Mouse (Mus musculus) limb, embryonic 13.5 days (tissue): ENCODE measurements around the gene Cep19. TPM values are rescaled to one million over a fixed set of nuclear protein-coding genes. Genes with fewer than 3 reads are reported as not detected.

Source experiments
- ATAC-seq: fragments of 200-750 bp; cut with Nextera tagmentation; 2 replicates; pipeline ENCODE4 v1.8.0; 2017; ENCODE audit warnings: low read depth, moderate number of reproducible peaks, moderate TSS enrichment; ENCODE audit not compliant: low FRiP score
- H3K27ac ChIP-seq: fragments of 300-500 bp; sonication (generic); 2 replicates; pipeline ENCODE4 v1.5.1; 2015; ENCODE audit warnings: inconsistent platforms, mild to moderate bottlenecking, moderate library complexity
- H3K27me3 ChIP-seq: fragments of 300-500 bp; sonication (generic); 2 replicates; pipeline ENCODE4 v1.6.1; 2015; ENCODE audit warnings: mild to moderate bottlenecking, inconsistent platforms
- H3K36me3 ChIP-seq: fragments of 300-500 bp; sonication (generic); 2 replicates; pipeline ENCODE4 v1.6.1; 2015; ENCODE audit warnings: inconsistent platforms, mild to moderate bottlenecking, moderate library complexity
- H3K4me1 ChIP-seq: fragments of 300-500 bp; sonication (generic); 2 replicates; pipeline ENCODE4 v1.6.1; 2015; ENCODE audit warnings: inconsistent platforms
- H3K4me2 ChIP-seq: fragments of 300-500 bp; sonication (generic); replicated peaks from 2 replicates; pipeline ENCODE4 v1.6.1; 2015; ENCODE audit warnings: inconsistent platforms, mild to moderate bottlenecking, moderate library complexity
- H3K4me3 ChIP-seq: fragments of 300-500 bp; sonication (generic); 2 replicates; pipeline ENCODE4 v1.5.1; 2015; ENCODE audit warnings: moderate library complexity, mild to moderate bottlenecking, inconsistent platforms
- H3K9ac ChIP-seq: fragments of 300-500 bp; sonication (generic); 2 replicates; pipeline ENCODE4 v1.6.1; 2015; ENCODE audit warnings: mild to moderate bottlenecking, inconsistent platforms
- H3K9me3 ChIP-seq: fragments of 300-500 bp; sonication (generic); 2 replicates; pipeline ENCODE4 v1.6.1; 2016; ENCODE audit warnings: inconsistent platforms
- WGBS: fragments of 180-500 bp; shearing (Covaris S2); methylation state at CpG from one replicate; pipeline ENCODE4 v1.1.7; 2015; 5-methylcytosine and 5-hydroxymethylcytosine counted together
- polyA plus RNA-seq: library from polyadenylated mRNA; unstranded; fragments of >200 nt; fragmentation: Nextera tagmentation; extraction: Ambion mirVana; gene quantifications from 2 replicates; pipeline ENCODE4 v1.2.1, GENCODE M21; 2015

Cep19 gene
- polyA plus RNA-seq, 1 experiment from 2014 or later, result 30.0 TPM

- no peak overlapping the region for H3K4me3 ChIP-seq
- H3K9ac ChIP-seq, result no peak overlapping the region
- H3K4me1 ChIP-seq, result no peaks in the 10 kb centered on the region
- H3K27ac ChIP-seq, result no peak overlapping the region
- no peaks in the 10 kb centered on the region for H3K9me3 ChIP-seq
- no peak for ATAC-seq
- H3K36me3 ChIP-seq, result peaks cover 33% of the 10 kb centered on the region
- H3K4me2 ChIP-seq, result no peak overlapping the region
- no peaks in the 10 kb centered on the region for H3K27me3 ChIP-seq
- WGBS, result 75% methylated on average over 15 of the region's 15 CpGs
Observed at GRCm38 (mm10) chr16:32110951-32111699, 11.5 kb downstream of the Cep19 start.

GRCm38 (mm10) chr16:32113541-32114218 lies 14.1 kb downstream of the Cep19 start:
- no peaks in the 10 kb centered on the region for H3K9me3 ChIP-seq
- H3K36me3 ChIP-seq, result peaks cover 16% of the 10 kb centered on the region; the same call in 1 of the 2 replicates
- H3K4me3 ChIP-seq, result no peak overlapping the region
- ATAC-seq, result no peak
- H3K4me1 ChIP-seq, result no peaks in the 10 kb centered on the region
- H3K27ac ChIP-seq, result no peak overlapping the region; the same call in 1 of the 2 replicates
- H3K27me3 ChIP-seq, result no peaks in the 10 kb centered on the region
- H3K9ac ChIP-seq, result no peak overlapping the region
- H3K4me2 ChIP-seq, result no peak overlapping the region
- 66% methylated on average over 23 of the region's 23 CpGs for WGBS

- H3K4me3 ChIP-seq, result no peak overlapping the region
- no peak for ATAC-seq
- no peak overlapping the region for H3K9ac ChIP-seq
- no peaks in the 10 kb centered on the region for H3K4me1 ChIP-seq
- no peaks in the 10 kb centered on the region for H3K27me3 ChIP-seq
- H3K36me3 ChIP-seq, result peaks cover 11% of the 10 kb centered on the region; the same call in 1 of the 2 replicates
- H3K4me2 ChIP-seq, result no peak overlapping the region
- H3K9me3 ChIP-seq, result no peaks in the 10 kb centered on the region
- WGBS, result 85% methylated on average over 10 of the region's 10 CpGs
- H3K27ac ChIP-seq, result no peak overlapping the region
Observed at GRCm38 (mm10) chr16:32114406-32114805, 14.8 kb downstream of the Cep19 start.

GRCm38 (mm10) chr16:32114968-32115695 lies 15.5 kb downstream of the Cep19 start:
- no peak overlapping the region for H3K27ac ChIP-seq
- no peaks in the 10 kb centered on the region for H3K4me1 ChIP-seq
- no peak overlapping the region for H3K9ac ChIP-seq
- H3K9me3 ChIP-seq, result no peaks in the 10 kb centered on the region
- H3K4me3 ChIP-seq, result no peak overlapping the region
- no peaks in the 10 kb centered on the region for H3K27me3 ChIP-seq
- 17% methylated on average over 15 of the region's 15 CpGs for WGBS
- ATAC-seq, result no peak
- H3K4me2 ChIP-seq, result peak overlapping the region; percentile 28; the same call in 1 of the 2 replicates
- peaks cover 8% of the 10 kb centered on the region; the same call in 1 of the 2 replicates for H3K36me3 ChIP-seq

- Histone ChIP-seq H3K27me3 (no peaks in the 10 kb centered on the region), H3K9me3 (no peaks in the 10 kb centered on the region), H3K4me1 (no peaks in the 10 kb centered on the region), H3K9ac (no peak overlapping the region), H3K27ac (no peak overlapping the region), H3K36me3 (peaks cover 1% of the 10 kb centered on the region; the same call in 1 of the 2 replicates), H3K4me2 (no peak overlapping the region), H3K4me3 (no peak overlapping the region)
- no peak for ATAC-seq
- 63% methylated on average over 6 of the region's 6 CpGs for WGBS
Observed at GRCm38 (mm10) chr16:32115781-32116180, 16.2 kb downstream of the Cep19 start.

GRCm38 (mm10) chr16:32116186-32116585 lies 16.6 kb downstream of the Cep19 start:
- Histone ChIP-seq H3K4me2 (no peak overlapping the region), H3K4me3 (no peak overlapping the region), H3K36me3 (no peaks in the 10 kb centered on the region), H3K27ac (no peak overlapping the region), H3K4me1 (no peaks in the 10 kb centered on the region), H3K9me3 (no peaks in the 10 kb centered on the region), H3K27me3 (no peaks in the 10 kb centered on the region), H3K9ac (no peak overlapping the region)
- ATAC-seq, result no peak
- WGBS, result 50% methylated on average over 5 of the region's 5 CpGs

- no peak for ATAC-seq
- WGBS, result 76% methylated on average over 3 of the region's 3 CpGs
- no peak overlapping the region for H3K4me3 ChIP-seq
- H3K27ac ChIP-seq, result no peak overlapping the region
- H3K27me3 ChIP-seq, result no peaks in the 10 kb centered on the region
- H3K9ac ChIP-seq, result no peak overlapping the region
- no peaks in the 10 kb centered on the region for H3K36me3 ChIP-seq
- no peaks in the 10 kb centered on the region for H3K9me3 ChIP-seq
- H3K4me1 ChIP-seq, result no peaks in the 10 kb centered on the region
- H3K4me2 ChIP-seq, result no peak overlapping the region
Observed at GRCm38 (mm10) chr16:32120454-32120853, 20.9 kb downstream of the Cep19 start.

GRCm38 (mm10) chr16:32124020-32124419 lies 24.4 kb downstream of the Cep19 start:
- WGBS, result 89% methylated on average over 7 of the region's 7 CpGs
- Histone ChIP-seq H3K36me3 (no peaks in the 10 kb centered on the region), H3K27ac (no peak overlapping the region)

GRCm38 (mm10) chr16:32124444-32125335 lies 25.1 kb downstream of the Cep19 start:
- no peak overlapping the region for H3K4me3 ChIP-seq
- no peaks in the 10 kb centered on the region for H3K36me3 ChIP-seq
- H3K4me2 ChIP-seq, result no peak overlapping the region
- WGBS, result 74% methylated on average over 17 of the region's 17 CpGs
- H3K4me1 ChIP-seq, result no peaks in the 10 kb centered on the region
- no peak overlapping the region for H3K27ac ChIP-seq
- H3K27me3 ChIP-seq, result no peaks in the 10 kb centered on the region
- no peak for ATAC-seq
- H3K9ac ChIP-seq, result no peak overlapping the region
- H3K9me3 ChIP-seq, result no peaks in the 10 kb centered on the region

More at GRCm38 (mm10) chr16:32124020-32124419, 24.4 kb downstream of the Cep19 start:
- Histone ChIP-seq H3K4me2 (no peak overlapping the region), H3K9me3 (no peaks in the 10 kb centered on the region), H3K9ac (no peak overlapping the region), H3K27me3 (no peaks in the 10 kb centered on the region), H3K4me3 (no peak overlapping the region), H3K4me1 (no peaks in the 10 kb centered on the region)
- no peak for ATAC-seq

- 87% methylated on average over 3 of the region's 3 CpGs for WGBS
- Histone ChIP-seq H3K36me3 (no peaks in the 10 kb centered on the region), H3K4me1 (no peaks in the 10 kb centered on the region), H3K9ac (no peak overlapping the region), H3K9me3 (no peaks in the 10 kb centered on the region), H3K27me3 (no peaks in the 10 kb centered on the region), H3K4me3 (no peak overlapping the region), H3K4me2 (no peak overlapping the region), H3K27ac (no peak overlapping the region)
- ATAC-seq, result no peak
Observed at GRCm38 (mm10) chr16:32125364-32125763, 25.8 kb downstream of the Cep19 start.

GRCm38 (mm10) chr16:32127046-32127445 lies 27.4 kb downstream of the Cep19 start:
- Histone ChIP-seq H3K4me1 (no peaks in the 10 kb centered on the region), H3K27me3 (no peaks in the 10 kb centered on the region), H3K27ac (no peak overlapping the region; the same call in 1 of the 2 replicates), H3K4me2 (no peak overlapping the region), H3K9ac (no peak overlapping the region), H3K36me3 (no peaks in the 10 kb centered on the region), H3K4me3 (no peak overlapping the region), H3K9me3 (no peaks in the 10 kb centered on the region)
- no peak for ATAC-seq
- WGBS, result 86% methylated on average over 4 of the region's 4 CpGs
